Mouse (Mus musculus) layer of hippocampus, postnatal 14 days (tissue): Measurements from ENCODE around the gene Nkiras2. TPM values are rescaled to one million over a fixed set of nuclear protein-coding genes. Genes with fewer than 3 reads are reported as not detected.
A peak's percentile ranks its signal among the peaks of the same experiment; 100 is the strongest.
"Not testable (repeated sequence)": the region's sequence is repeated elsewhere in the genome, so short reads cannot be mapped to it uniquely, and the experiment has no call there.

Experiments used
- DNase-seq, 2 experiments: peaks; one replicate each; pipeline ENCODE4 v3.0.0; 2021 to 2022; ENCODE audit warnings: low spot score in 2 of 2, mixed read lengths in 1 of 2
- total RNA-seq, 2 experiments: library from RNA; stranded (reverse); gene quantifications; 2 replicates each; pipeline ENCODE4 v1.2.3; 2021

The Nkiras2 gene
- total RNA-seq, 2 experiments from 2014 or later, result 22.8 to 23.0 TPM

DNA sequence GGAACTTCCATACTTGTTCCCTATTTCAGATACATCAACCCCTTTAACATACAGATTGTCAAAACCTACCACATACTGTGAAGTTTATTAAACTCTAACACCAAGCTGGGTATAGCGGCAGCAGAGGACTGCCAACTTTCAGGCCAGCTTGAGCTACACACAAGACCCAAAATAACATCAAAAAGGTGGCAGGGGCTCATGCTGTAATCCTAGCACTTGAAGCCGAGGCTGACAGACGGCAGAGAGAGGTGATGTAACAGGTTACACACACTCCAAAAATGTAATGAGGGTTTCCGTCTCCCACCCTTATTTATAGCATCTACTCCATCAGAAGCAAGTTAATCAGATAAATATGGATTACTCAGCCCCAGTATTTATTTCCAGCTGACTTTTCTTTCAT lies 23.5 kb upstream of the Nkiras2 start:
- DNase-seq, result no peak

DNA sequence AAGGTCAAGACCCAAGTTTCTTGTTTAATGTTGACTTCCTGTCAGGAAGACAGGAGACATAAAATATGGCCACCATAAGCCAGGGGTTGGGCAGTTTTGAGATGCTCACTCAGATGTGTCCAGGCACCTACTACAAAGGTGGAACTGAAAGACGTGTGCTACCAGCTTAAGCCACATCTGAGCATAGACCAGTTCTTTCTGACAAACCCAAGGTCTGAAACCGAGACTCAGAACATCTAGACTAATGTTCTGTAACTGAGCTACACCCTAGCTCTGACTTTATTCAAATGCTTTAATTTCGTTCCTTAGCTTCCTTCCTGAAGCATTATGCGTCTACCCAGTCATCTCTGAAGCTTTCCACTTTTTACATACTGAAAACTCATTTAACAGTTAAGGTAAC lies 21.0 kb upstream of the Nkiras2 start:
- no peak for DNase-seq

DNA sequence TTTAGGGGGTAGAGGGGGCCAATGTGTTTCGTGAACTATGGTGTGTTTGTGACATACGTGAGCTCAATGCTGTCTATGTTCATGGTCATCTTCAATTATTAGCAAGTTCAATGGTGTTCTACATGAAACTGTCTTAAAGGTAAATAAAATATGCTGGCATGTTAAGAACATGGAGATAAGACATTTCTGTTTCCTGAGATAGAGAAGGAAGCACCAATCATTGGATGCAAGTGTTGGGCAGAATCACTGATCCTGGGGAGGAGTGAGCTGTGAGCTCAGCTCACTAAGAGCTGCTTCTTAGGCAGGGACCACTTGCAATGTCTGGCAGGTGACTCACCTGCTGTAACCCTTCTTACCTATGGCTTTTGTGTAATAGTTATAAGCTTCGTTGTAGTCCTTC lies 17.7 kb upstream of the Nkiras2 start:
- DNase-seq, result no peak

DNA sequence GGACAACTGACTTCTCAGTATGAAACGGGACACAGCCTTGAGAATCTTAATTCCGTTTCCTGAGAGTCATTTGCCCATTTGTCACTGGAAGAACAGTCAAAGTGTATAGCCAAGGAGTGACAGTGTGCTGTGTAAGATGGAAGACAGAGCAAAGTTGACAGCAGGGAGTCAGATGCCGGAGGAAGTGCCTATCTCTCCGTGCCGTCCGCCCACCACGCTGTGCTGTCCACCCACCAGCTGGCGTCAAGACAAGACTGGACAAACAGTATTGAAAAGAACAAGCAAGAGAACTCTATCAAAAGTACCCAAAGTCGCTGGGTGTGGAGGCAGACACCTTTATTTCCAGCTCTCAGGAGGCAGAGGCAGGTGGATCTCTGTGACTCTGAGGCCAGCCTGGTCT lies 15.9 kb upstream of the Nkiras2 start:
- no peak for DNase-seq

DNA sequence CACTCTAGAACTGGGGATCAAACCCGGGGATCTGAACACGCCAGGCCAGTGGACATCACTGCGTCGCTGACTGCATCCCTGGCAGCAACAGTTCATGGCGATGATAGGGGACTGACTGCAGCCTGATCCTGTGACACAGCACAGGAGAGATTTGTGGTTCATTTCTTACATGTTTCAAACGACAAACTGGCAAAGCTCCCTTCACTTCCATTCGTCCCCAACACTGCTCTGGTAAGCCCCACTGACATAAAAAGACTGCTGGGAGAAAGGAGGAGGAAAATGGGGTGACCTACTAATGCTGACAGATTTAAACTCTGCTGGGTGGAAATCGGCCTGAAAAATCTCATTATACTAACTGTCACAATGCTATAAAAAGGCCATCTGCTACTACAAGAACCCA lies 15.2 kb upstream of the Nkiras2 start:
- no peak for DNase-seq

DNA sequence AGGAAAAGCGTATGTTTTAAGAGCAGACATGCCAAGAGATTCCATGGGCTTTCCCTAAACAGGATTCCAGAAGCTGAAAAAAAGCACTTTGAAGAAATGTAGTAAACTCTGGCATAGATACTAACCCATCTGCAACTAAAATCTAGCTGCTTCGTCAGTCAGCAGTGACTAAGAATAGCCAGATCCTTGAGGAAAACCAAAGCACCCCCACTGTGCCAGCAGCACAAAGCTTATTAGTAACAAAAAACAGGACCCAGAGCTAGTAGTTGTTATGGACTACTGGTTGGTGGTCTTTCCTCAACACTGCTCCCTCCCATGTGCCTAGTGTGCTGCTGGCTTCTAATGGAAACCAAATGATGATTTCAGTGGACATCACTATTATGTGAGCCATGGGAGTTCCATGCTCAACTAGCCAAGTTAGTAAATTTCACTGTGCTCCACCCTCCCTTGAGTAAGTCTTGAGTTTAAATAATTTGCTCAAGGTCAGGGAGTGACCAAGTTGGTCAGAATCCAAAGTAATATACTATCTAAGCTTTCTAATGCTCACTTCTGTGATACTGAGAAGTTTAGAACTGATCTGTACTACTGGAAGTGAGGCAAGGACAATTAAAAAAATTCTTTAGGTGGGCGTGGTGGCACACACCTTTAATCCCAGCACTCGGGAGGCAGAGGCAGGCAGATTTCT lies 14.6 kb upstream of the Nkiras2 start:
- no peak for DNase-seq

DNA sequence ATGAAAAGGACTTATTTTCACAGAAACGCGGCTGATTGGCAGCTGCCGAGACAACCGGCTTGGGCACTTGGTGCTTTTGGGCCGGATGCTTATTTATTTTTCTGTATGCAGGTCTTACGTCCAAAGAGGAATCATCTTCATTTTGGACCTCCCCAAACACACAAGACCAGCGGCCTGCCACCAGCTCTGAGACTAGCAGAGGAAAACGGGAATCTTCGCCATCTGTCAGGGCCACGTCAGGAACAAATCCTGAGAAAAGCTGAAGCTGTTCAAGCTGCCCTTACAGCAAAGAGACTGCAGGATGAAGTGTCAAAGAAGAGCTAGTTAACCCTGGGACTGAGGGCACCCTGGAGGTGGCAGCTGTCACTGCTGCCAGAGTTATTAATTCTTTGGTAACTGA lies 13.6 kb upstream of the Nkiras2 start:
- DNase-seq, result no peak

DNA sequence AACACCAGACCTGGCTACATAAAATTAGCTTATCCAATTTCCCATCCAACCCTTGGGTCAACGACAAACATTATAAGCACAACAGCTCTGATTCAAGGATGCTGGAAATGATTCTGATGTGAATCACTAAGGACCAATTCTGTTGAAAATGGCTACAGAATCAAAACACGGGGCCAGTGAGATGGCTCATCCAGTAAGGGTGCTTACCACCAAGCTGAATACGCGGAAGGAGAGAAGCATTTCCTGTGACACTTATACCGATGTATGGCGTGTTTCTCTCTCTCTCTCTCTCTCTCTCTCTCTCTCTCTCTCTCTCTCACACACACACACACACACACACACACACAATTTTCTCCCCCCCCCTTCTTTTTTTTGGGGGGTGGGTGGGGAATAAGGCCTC lies 11.9 kb upstream of the Nkiras2 start:
- no peak for DNase-seq

DNA sequence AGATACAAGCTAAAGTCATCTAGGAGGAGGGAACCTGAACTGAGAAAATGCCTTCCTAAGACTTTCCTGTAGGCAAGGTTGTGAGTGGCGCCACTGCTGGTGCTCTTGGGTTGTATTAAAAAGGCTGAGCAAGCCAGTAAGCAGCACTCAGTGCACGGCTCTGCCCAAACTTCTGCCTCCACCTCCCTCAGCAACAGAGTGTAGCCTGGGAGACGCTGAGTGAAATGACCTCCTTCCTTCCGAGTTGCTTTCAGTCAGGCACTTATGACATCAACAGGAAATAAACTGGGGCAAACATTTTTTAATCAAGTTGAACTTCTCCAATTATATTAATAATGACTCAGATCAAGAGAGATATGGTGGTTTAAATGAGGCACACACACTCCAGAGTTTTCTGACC lies 10.2 kb upstream of the Nkiras2 start:
- DNase-seq, result no peak

DNA sequence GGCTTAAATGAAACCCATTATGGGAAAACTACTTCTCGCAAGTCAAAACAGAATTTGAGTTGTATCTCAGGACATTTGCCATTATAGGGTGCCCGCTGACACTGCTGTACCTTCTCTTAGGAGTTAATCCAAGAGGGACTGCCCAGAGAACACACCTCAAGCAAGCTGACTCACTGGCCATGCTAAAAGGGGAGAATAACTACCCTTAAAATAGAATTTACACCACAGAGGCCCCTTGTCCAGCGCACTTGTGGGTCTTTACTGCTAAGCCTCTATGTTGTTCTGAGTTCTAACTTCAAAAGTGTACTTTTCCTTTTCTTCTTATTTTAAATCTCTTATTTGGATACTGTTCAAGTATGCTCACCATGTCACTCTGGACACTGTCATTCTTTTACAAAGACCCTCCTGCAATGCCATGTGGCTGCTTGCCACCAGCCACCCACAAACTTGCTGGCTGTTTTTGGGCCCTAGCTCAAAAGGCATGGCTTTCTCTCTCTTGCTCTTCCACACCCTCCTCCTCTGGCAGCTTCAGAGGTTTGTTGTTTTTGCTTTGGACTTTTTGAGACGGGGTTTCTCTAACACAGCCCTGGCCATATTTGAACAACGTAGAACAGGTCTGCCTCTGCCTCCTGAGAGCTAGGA lies 9.6 kb upstream of the Nkiras2 start:
- DNase-seq, result no peak

DNA sequence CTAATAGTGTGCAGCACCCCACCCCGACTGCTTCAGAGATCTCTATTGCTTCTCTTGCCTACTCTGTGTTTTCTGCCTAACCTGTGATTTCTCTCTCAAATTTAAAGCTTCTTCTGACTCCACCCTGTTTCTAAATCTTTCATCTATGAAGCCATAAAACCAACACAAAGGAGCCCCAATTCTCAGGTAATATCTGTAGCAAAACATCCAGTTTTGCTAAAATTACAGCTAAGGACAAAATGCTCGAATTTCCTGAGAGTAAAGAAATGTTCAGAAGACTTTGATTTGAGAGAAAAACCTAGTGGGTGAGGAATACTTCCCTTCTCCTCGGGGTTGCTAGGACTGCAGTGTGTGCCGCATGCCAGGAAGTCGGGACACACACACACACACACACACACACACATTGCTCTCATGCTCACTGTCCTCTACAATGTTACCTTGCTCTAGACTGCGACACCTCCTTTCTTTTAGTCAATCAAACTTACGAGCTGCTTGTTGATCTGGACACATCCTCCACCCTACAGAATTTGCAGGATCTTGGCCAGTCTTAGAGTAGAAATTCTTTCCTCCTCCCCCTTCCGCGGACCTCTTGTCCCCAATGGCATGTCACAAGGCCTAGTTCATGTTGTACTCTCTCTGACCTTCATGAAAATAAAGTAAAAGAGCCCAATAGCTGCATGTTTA lies 8.9 kb upstream of the Nkiras2 start:
- DNase-seq, result no peak

DNA sequence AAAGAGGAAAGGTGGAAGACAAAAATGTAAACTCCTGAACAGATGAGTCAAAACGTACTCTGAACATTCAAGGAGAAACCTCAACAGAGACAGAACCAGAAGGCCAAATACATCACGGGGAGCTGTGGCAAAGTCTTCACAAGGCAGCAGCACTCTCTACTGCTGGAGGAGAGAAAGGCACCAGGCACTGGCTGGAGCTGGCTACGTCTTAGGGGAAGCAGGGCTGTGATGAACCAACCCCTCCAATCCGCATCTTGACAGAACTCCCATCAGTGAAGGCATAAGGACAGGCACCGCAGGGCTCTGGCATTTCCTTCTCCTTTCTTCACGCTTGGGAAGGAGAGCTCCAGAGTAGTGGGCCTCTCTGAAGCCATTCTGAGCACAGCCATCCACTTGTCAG lies 7.4 kb upstream of the Nkiras2 start:
- DNase-seq, result no peak

DNA sequence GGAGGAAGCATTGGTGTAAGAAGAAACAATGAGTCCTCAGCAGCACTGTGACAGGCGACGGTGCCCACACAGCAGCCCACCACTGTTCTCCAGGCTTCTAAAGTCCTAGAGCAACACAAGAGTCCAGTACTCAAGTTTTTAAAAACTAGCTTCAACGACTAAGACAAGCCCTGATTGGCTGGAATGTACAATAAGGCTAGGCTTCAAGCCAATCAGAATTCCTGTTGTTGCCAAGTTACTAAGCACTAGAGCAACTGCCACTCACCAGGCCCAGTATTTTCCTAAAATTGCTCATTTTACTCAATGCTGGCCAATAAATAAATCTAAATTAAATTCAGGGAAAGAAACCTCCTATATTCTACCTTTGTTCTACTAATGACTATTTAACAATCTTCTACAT lies 5.8 kb upstream of the Nkiras2 start:
- no peak for DNase-seq

DNA sequence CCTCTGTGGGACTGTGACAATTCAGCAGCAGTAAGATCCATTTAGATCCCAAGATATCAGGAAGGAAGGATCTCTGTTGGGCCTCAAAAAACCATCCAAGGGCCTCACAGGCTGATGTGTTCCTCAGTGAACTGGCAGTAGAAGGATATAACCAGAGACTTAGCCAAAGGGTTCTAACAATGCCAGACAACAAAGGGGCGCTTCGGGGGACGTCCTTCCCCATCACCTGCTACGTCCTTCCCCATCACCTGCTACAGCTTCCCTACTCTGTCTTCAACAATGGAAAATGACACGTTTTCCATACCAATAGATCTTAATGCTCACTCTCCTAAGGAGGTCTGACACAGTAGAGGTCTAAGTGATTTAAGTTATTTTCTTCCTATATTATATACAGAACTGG lies 2.7 kb upstream of the Nkiras2 start:
- no peak for DNase-seq

DNA sequence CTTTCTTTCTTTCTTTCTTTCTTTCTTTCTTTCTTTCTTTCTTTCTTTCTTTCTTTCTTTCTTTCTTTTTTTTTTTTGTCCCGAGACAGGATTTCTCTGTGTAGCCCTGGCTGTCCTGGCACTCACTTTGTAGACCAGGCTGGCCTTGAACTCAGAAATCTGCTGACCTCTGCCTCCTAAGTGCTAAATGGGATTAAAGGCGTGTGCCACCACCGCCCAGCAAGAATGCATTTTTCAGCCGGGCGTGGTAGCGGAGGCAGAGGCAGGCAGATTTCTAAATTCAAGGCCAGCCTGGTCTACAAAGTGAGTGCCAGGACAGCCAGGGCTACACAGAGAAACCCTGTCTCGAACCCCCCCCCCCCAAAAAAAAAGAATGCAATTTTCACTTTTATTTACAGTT lies 2.2 kb upstream of the Nkiras2 start:
- not testable (repeated sequence) for DNase-seq

DNA sequence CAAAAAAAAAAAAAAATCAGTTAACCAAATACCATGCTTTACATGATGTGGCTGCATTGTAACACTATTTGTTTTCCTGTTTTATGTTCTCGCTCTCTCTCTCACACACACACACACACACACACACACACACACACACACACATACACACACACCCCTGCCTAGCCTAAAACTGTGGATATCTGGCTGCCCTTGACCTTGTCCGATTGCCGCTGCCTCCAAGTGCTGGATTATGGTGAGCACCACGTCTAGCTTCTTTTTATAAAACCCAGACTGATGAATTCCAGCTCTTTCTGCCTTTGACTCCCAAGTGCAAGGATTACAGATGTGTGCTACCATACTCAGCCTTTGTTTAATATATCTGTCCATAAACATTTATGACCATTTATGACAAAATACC lies 1.6 kb upstream of the Nkiras2 start:
- DNase-seq, result no peak

DNA sequence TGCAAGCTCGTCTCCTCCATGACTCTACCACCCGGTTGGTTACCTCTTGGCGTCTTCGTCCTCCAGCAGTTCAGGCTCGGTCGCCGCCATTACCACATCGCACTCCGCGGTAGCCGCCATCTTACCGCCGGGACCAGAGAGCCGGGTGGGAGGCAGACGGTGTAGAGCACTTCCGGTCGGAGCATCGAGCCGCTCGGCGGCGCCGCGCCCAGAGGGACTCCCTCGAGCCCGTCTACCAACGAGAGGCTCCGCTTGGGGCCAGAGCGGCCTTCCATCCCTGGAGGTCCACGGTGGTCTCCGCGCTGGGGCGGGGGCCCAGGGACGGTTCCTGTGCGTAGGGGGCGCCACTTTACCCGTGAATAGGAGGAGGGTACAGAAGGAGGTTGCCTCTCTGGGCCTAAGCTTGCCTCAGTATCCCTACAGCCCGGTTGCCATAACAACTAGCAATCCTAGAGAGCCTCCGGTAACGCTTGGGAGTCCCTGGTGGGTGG lies 486 bp downstream of the Nkiras2 start:
- DNase-seq, result peak; percentile 98 to 99

DNA sequence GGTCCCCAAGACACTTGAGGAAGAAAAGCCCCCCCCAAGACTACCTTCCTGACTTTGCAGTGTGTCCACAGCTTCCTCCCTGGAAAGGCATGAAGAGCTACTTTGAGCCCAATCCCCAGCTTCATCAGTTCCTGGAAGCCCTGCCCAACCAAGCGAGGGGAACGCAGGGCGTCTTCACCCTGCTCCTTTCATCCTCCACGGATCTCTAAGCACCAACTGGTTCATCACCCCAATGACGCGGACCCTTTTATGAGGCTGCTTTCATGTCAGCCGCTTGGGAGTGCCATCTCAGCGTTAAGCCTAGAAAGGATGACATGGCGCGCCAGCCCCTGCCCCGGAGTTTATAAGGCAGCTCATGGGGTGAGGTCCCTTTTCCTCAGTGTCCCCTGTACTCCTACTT lies 938 bp downstream of the Nkiras2 start, which contains the start of gene Dnajc7:
Gene Dnajc7, minus strand, starts transcription at position 187 of the 400 bp plus-strand sequence.
- no peak for DNase-seq

DNA sequence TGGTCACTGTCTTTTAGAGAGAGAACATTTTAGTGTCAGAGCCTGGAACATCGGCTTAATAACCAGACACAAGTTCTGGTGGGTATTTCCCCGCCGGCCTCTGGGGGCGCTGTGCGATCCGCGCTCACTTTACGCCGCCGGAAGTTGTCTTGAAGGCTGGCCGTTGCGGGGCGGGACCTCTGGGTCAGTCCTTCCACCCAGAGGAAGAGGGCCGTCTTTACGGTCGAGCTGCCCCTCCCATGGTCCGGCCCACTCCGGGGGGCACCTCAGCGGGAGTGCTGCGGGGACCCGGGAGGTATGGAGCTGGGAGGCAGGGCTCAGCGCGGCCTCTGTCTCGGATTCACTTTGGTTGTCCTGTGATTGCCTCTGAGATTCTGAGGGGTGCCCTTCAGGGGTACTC lies 3.7 kb downstream of the Nkiras2 start:
- DNase-seq, result peak; percentile 96 to 97

DNA sequence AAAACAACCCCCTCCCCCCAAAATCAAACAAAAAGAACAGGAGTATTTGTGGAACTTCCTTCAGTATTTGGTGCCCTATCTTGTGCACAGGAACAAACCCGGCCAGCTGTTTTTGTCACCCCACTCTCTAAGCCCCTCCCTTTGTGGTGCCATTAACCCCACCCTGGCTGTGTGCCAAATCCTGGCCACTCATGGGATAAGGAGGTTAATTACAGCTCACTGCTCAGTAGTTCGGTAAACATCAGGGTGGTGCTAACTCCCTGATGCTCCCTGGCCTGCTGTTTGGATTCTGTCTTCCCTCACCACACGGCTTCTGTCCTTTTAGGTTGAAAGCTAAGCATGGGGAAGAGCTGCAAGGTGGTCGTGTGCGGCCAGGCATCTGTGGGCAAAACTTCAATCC lies 4.8 kb downstream of the Nkiras2 start:
- no peak for DNase-seq

DNA sequence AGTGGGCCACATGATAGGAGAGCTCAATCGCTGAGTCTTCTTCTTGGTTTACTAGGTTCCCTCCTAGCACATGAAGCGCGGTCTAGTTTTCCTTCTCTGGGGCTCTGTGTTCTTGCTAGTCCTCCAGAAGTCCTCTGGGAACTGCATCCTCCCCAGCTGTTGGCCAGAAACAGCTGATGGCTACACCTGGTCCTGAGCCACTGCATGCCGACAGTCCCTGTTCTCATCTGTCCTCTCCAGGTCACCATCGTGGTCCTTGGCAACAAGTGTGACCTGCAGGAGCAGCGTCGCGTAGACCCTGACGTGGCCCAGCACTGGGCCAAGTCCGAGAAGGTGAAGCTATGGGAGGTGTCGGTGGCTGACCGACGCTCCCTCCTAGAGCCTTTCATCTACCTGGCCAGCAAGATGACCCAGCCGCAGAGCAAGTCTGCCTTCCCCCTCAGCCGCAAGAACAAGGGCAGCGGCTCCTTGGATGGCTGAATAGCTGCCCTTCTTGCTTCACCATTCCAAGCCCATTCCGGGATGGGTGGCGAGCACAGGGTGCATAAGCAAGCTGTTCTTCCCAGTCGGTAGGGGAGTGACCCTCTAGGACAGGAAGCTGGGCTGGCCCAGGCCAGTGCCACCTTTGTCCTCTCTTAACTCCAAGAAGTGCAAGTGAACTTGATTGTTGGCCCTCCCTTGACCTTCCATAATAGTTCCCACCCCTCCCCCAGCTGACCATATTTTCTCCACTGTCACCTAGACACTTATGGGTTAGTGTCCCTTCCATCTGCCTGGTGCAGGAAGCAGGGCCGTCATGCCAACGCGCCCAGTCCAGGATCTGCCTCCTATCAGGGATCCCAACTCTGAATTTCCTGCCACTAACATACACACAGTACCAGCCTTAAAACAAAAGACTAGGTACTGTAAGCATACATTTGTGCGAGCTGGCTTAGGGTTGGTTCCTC lies 7.0 kb downstream of the Nkiras2 start:
- no peak for DNase-seq
